Mouse (Mus musculus) E14TG2a.4 (cell line): Measurements from ENCODE around the gene Pde5a.

Source experiments
- CTCF ChIP-seq: conservative IDR thresholded peaks from 2 replicates; pipeline ENCODE4 v1.5.1; 2014; ENCODE audit warnings: low read length
- NANOG ChIP-seq: IDR thresholded peaks from 2 replicates; pipeline ENCODE4 v1.6.1; 2014; ENCODE audit warnings: borderline replicate concordance, low read length, mixed read lengths

DNA sequence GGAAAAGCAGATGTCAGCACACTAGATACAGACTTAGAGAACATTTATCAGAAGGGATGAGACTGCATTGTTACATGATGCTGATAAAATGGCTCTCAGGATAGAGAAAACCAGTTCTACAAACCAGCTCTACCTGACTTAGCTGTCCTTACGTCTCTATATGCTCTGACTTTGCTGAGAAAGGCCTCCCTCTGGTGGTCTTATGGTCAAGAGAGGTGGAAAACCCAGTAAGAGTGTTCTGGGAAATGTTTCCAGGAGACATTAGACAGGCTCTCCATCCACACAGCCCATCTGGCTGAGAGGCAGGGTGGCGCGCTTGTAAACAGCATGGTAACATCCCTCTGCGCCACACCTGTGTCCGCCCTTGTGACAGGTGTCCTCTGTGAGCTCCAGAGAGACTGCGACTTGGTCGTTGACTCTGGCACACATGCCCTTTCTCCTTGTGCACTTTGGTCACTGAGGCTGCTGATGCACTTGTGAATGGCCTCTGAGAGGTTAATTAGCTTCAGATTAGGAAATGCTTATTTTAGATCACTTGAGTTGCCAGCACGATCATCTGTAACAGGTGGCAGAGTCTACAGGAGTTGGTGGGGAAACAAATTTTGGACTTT, 150.1 kb downstream of the Pde5a start:
- TF ChIP-seq CTCF (peak; percentile 10; the same call in 1 of the 2 replicates), NANOG (no peak)
